Mouse (Mus musculus) CH12.LX (cell line): ENCODE data around the gene Slc6a9. TPM values are rescaled to one million over a fixed set of nuclear protein-coding genes. Genes with fewer than 3 reads are reported as not detected.

Experiments used
- DNase-seq: peaks from one replicate; pipeline ENCODE4 v3.0.0-alpha.2; 2013; ENCODE audit errors: extremely low read depth
- H3K27ac ChIP-seq: 2 replicates; pipeline ENCODE4 v1.5.1; 2012; ENCODE audit warnings: low read depth, mild to moderate bottlenecking, control low read depth, moderate library complexity; ENCODE audit not compliant: insufficient read depth
- H3K27me3 ChIP-seq: replicated peaks from 2 replicates; pipeline ENCODE3; 2012; ENCODE audit warnings: inconsistent platforms
- H3K36me3 ChIP-seq, 2 experiments: replicated peaks in 1 of 2; 2 replicates each; pipeline versions ENCODE3 to v1.6.1; 2012; ENCODE audit warnings: inconsistent platforms in 1 of 2, low read length in 1 of 2, mild to moderate bottlenecking in 1 of 2, mixed read lengths in 1 of 2, moderate library complexity in 1 of 2; ENCODE audit not compliant: control insufficient read depth in 1 of 2, insufficient read depth in 1 of 2
- H3K4me1 ChIP-seq, 2 experiments: 2 replicates each; pipeline ENCODE4 v1.6.1; 2012; ENCODE audit warnings: inconsistent platforms in 1 of 2, moderate library complexity in 1 of 2; ENCODE audit not compliant: insufficient read depth in 2 of 2, control insufficient read depth in 1 of 2
- H3K4me2 ChIP-seq: 2 replicates; pipeline ENCODE4 v1.6.1; 2012; ENCODE audit warnings: low read depth, mild to moderate bottlenecking, control low read depth; ENCODE audit not compliant: poor library complexity, insufficient read depth, severe bottlenecking
- H3K4me3 ChIP-seq, 3 experiments: fragments of 150-350 bp in 1 of 3; sonication (generic) in 1 of 3; replicated peaks in 1 of 3; 2 replicates each; pipeline versions ENCODE3 to v1.5.1; 2011 to 2012; ENCODE audit warnings: low read depth in 2 of 3, low read length in 2 of 3, mild to moderate bottlenecking in 2 of 3, moderate library complexity in 2 of 3, control low read depth in 1 of 3, improper control_type of control experiment in 1 of 3, inconsistent platforms in 1 of 3, mixed read lengths in 1 of 3; ENCODE audit not compliant: poor library complexity in 1 of 3
- H3K79me2 ChIP-seq: replicated peaks from 2 replicates; pipeline ENCODE4 v1.6.1; 2012; ENCODE audit warnings: mild to moderate bottlenecking, moderate library complexity; ENCODE audit not compliant: control insufficient read depth, poor library complexity, insufficient read depth, severe bottlenecking; ENCODE audit errors: extremely low read depth
- H3K9ac ChIP-seq: 2 replicates; pipeline ENCODE4 v1.6.1; 2012; ENCODE audit warnings: low read depth, mild to moderate bottlenecking, control low read depth, moderate library complexity; ENCODE audit not compliant: insufficient read depth
- H3K9me3 ChIP-seq: replicated peaks from 2 replicates; pipeline ENCODE3; 2012; ENCODE audit warnings: low read length, inconsistent platforms, mixed read lengths
- BHLHE40 ChIP-seq: IDR thresholded peaks from 2 replicates; pipeline ENCODE4 v1.6.1; 2011; ENCODE audit warnings: mild to moderate bottlenecking, low read depth, low read length, improper control_type of control experiment
- CHD2 ChIP-seq: IDR thresholded peaks from 2 replicates; pipeline ENCODE4 v1.6.1; 2011; ENCODE audit warnings: low read length, improper control_type of control experiment
- HCFC1 ChIP-seq: IDR thresholded peaks from 2 replicates; pipeline ENCODE4 v1.6.1; 2012; ENCODE audit warnings: low read depth, mild to moderate bottlenecking, inconsistent platforms, low read length, improper control_type of control experiment
- IRF4 ChIP-seq: IDR thresholded peaks from 2 replicates; pipeline ENCODE4 v1.6.1; 2014; ENCODE audit warnings: low read depth, mild to moderate bottlenecking, inconsistent platforms, low read length, improper control_type of control experiment
- JUND ChIP-seq: conservative IDR thresholded peaks from 2 replicates; pipeline ENCODE4 v1.6.1; 2011; ENCODE audit warnings: low read depth, low read length, improper control_type of control experiment
- KAT2A ChIP-seq: IDR thresholded peaks from 2 replicates; pipeline ENCODE4 v1.6.1; 2012; ENCODE audit warnings: low read length, improper control_type of control experiment, inconsistent platforms; ENCODE audit not compliant: insufficient replicate concordance
- MAZ ChIP-seq: IDR thresholded peaks from 2 replicates; pipeline ENCODE4 v1.6.1; 2012; ENCODE audit warnings: low read depth, mild to moderate bottlenecking, inconsistent platforms, low read length, improper control_type of control experiment, moderate library complexity
- MEF2A ChIP-seq: IDR thresholded peaks from 2 replicates; pipeline ENCODE4 v1.6.1; 2014; ENCODE audit warnings: low read depth, mild to moderate bottlenecking, inconsistent platforms, low read length, improper control_type of control experiment, borderline replicate concordance
- MXI1 ChIP-seq: IDR thresholded peaks from 2 replicates; pipeline ENCODE4 v1.6.1; 2011; ENCODE audit warnings: mild to moderate bottlenecking, low read depth, low read length, improper control_type of control experiment
- NELFE ChIP-seq: IDR thresholded peaks from 2 replicates; pipeline ENCODE4 v1.6.1; 2011; ENCODE audit warnings: low read depth, low read length, improper control_type of control experiment
- RAD21 ChIP-seq: IDR thresholded peaks from 2 replicates; pipeline ENCODE4 v1.6.1; 2011; ENCODE audit warnings: low read depth, mild to moderate bottlenecking, low read length, improper control_type of control experiment, moderate library complexity
- SMC3 ChIP-seq: IDR thresholded peaks from 2 replicates; pipeline ENCODE4 v1.6.1; 2011; ENCODE audit warnings: low read depth, low read length, improper control_type of control experiment
- TBP ChIP-seq: conservative IDR thresholded peaks from 2 replicates; pipeline ENCODE4 v1.6.1; 2011; ENCODE audit warnings: low read depth, low read length, improper control_type of control experiment
- USF1 ChIP-seq: IDR thresholded peaks from 2 replicates; pipeline ENCODE4 v1.6.1; 2014; ENCODE audit warnings: low read depth, mild to moderate bottlenecking, inconsistent platforms, low read length, improper control_type of control experiment
- USF2 ChIP-seq: conservative IDR thresholded peaks from 2 replicates; pipeline ENCODE4 v1.6.1; 2011; ENCODE audit warnings: low read depth, low read length, improper control_type of control experiment
- ZKSCAN1 ChIP-seq: IDR thresholded peaks from 2 replicates; pipeline ENCODE4 v1.6.1; 2012; ENCODE audit warnings: low read depth, inconsistent platforms, low read length, improper control_type of control experiment, borderline replicate concordance
- ZMIZ1 ChIP-seq: IDR thresholded peaks from 2 replicates; pipeline ENCODE4 v1.6.1; 2012; ENCODE audit warnings: low read depth, mild to moderate bottlenecking, inconsistent platforms, low read length, improper control_type of control experiment
- dilution Hi-C: fragments of 300-500 bp; cut with MboI; formaldehyde crosslinking; loops from 2 replicates; pipeline ENCODE4 v1.14.3; 2020; ENCODE audit warnings: low sequenced_read_pairs; ENCODE audit not compliant: extremely low pct_unique_long_range_greater_than_20kb, extremely low pct_ligation_motif_present
- in situ Hi-C: fragments of 300-500 bp; cut with MboI; formaldehyde crosslinking; loops from 3 replicates; pipeline ENCODE4 v1.14.3; 2019; ENCODE audit warnings: low sequenced_read_pairs, low pct_ligation_motif_present, low pct_unique_long_range_greater_than_20kb, mixed read lengths
- polyA plus RNA-seq: library from polyadenylated mRNA; unstranded; fragments of >175 nt; gene quantifications from 2 replicates; pipeline ENCODE4 v1.2.1, GENCODE M21; 2012; ENCODE audit warnings: low read depth; ENCODE audit not compliant: insufficient read length
- total RNA-seq, 2 experiments: library from RNA; depleted of rRNA; stranded (reverse); fragments of 300-350 nt in 1 of 2; fragments of >200 nt in 1 of 2; gene quantifications; 2 replicates each; pipeline ENCODE4 v1.2.3; 2012 to 2014

The Slc6a9 gene
- total and polyA plus RNA-seq, 3 experiments = 4.0 to 15.6 (median 9.1) TPM

DNA sequence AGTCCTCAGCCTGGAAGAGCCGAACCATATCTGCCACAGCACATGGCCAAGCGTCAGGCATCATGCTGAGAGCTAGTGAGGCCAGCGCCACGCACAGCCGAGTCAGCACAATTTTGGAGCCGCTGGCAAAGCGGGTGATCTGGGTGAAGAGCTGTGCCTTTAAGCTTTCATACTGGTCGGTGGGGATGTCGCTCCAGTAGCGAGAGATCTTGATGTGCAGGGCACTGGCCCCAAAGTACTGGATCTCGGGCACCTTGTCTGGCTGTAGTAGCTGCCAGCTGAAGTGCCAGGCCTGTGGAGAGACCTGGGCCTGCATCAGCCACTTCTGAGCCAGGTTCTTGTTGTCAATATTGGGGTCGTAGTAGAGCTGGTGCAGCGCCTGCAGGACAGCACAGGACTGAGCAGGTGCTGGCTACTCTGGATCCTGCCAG is 77.8 kb downstream of the Slc6a9 start:
- no peak for TF ChIP-seq CHD2
- no peak for TF ChIP-seq ZKSCAN1
- no peak for TF ChIP-seq BHLHE40
- no peak for TF ChIP-seq ZMIZ1
- no peak for TF ChIP-seq MXI1
- TF ChIP-seq USF2 = no peak
- TF ChIP-seq RAD21 = no peak
- TF ChIP-seq HCFC1 = no peak
- no peak for TF ChIP-seq USF1
- TF ChIP-seq NELFE = no peak
- no peak for TF ChIP-seq TBP
- no peaks in the 10 kb centered on the region for H3K9me3 ChIP-seq
- no peaks in the 10 kb centered on the region for H3K27me3 ChIP-seq
- no peak overlapping the region for H3K9ac ChIP-seq
- DNase-seq = no peak
- H3K4me1 ChIP-seq = peaks cover 6 to 49% of the 10 kb centered on the region in 2 experiments; a peak in 3 of 4 replicates
- in situ Hi-C loops (loop anchor here (10.0 kb wide), 1 partner anchor 153 kb away; no protein-coding TSS in a partner anchor), dilution Hi-C loops (no loop called here)
- no peak overlapping the region for H3K4me3 ChIP-seq
- peaks cover 12% of the 10 kb centered on the region; the same call in 1 of the 2 replicates for H3K79me2 ChIP-seq
- no peak overlapping the region for H3K4me2 ChIP-seq
- H3K27ac ChIP-seq = no peak overlapping the region
- peaks cover 21 to 57% of the 10 kb centered on the region in 2 experiments for H3K36me3 ChIP-seq

DNA sequence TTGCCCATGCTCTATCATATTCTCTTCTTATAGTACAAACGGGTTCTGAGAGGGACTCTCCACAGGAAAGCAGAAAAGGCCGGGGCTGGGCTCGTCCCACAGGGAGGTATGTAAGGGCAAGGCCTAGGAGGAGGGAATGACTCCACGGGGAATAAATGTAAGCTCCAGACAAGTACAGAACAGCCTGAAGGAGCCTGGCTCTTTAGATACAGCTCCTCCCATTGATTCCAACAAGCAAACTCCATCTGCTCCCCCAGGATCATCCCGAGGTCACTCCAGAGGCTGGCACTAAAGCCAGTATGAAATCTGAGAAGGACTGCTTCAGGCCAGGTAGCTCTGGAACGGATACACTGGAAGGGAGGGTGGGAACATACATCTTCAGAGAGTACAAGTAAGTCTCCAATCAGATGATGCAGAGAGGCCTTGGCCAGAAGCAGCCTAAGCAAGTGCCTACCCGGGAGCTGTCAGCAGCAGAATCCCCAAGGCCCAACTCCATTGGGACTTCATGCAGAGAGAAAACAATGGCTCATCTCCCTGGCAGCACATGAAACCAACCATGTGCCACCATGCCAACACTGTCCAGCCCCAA is 78.5 kb downstream of the Slc6a9 start:
- no peak overlapping the region for H3K4me3 ChIP-seq
- DNase-seq = no peak
- peaks cover 6 to 53% of the 10 kb centered on the region in 2 experiments; a peak in 3 of 4 replicates for H3K4me1 ChIP-seq
- H3K27me3 ChIP-seq = no peaks in the 10 kb centered on the region
- peaks cover 12% of the 10 kb centered on the region; the same call in 1 of the 2 replicates for H3K79me2 ChIP-seq
- TF ChIP-seq KAT2A = no peak
- TF ChIP-seq IRF4 = no peak
- TF ChIP-seq MEF2A = no peak
- TF ChIP-seq MAZ = no peak
- no peak for TF ChIP-seq JUND
- TF ChIP-seq SMC3 = no peak
- H3K27ac ChIP-seq = no peak overlapping the region
- H3K4me2 ChIP-seq = no peak overlapping the region
- peaks cover 17 to 55% of the 10 kb centered on the region in 2 experiments for H3K36me3 ChIP-seq
- H3K9me3 ChIP-seq = no peaks in the 10 kb centered on the region
- H3K9ac ChIP-seq = no peak overlapping the region
- in situ Hi-C loops = loop anchor here (10.0 kb wide), 1 partner anchor 152 kb away; no protein-coding TSS in a partner anchor
- dilution Hi-C loops = no loop called here
